Mouse (Mus musculus) testis, postnatal 10 days (tissue): ENCODE data around the gene Tmppe.
A peak's percentile ranks its signal among the peaks of the same experiment; 100 is the strongest.
"Not testable (repeated sequence)": the region's sequence is repeated elsewhere in the genome, so short reads cannot be mapped to it uniquely, and the experiment has no call there.

Source experiments
- DNase-seq: peaks from one replicate; pipeline ENCODE4 v3.0.0; 2021; ENCODE audit warnings: low spot score

The Tmppe gene

DNA sequence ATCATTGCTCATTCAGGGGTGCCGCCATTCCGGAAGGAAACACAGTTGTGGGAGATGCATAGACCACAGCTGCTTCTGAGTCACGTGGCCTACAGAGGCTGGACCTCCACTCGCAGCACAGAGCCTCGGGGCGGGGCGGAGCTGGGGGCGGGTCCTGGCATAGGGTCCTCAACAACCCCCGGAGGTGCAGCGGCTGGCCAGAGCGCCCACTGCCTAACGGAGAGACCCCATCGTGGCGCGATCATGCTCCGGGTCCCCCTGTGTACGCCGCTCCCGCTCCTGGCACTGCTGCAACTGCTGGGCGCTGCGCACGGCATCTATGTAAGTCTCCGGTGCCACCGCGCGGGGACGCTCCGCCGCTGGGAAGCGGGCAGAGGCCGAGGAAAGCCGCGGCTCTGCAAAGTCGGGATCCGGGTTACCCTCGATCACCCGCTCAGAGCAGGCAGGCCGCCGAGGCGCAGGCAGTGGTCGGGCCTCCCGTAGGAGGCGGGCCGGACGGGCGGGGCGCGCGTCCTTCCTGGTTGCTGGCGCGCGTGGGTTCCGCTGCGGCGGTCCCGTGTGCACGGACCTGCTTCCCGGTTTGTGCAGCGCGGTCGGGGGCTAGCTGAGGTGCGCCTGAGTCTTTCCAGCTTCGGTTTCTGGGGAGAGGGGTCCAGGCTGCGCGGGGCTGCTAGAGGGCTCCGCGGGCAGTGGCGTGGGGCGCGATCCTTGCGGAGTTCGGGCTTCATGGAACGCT lies at the start of gene Tmppe, which contains the start of gene Glb1:
Gene Tmppe, plus strand, starts transcription at position 157 of the 736 bp plus-strand sequence.
Gene Glb1, plus strand, starts transcription at position 128 of the 736 bp plus-strand sequence.
- DNase-seq: peak; percentile 87

DNA sequence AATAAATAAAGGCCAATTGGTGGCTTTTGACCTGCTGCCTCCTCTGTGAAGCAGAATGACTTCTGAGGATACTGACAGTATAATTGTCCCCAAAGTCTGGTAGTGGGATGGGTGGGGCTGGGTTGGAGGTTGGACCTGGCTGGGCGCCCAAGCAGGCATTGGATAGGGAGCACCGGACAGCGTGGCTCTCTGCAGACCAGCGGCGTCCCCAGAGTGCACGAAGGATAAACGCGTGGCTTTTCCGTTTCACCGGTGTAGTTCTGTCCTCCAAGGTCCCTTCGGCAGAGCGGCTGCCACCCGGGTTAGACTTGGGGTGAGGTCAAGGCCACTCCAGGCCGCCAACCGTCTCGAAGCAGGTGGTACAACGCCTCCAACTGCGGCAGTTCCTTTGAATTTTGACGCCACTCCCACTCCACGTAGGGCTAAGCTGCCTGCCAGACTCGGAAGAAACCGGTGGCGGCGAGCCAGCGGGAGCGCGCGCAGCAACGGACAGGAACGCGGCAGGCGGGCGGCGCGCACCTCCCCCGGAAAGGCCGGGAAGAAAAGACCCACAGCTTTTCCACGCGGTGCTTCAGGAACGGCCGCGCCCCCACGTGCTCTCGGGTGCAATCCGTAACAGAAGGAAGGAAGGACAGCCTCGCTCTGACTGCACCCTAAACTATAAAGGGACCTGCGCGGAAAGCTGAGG lies 33.0 kb upstream of the Tmppe start:
- peak; percentile 89 for DNase-seq

- no peak for DNase-seq
Measured at GRCm38 (mm10) chr9:114368471-114368858, 32.4 kb upstream of the Tmppe start.

DNA sequence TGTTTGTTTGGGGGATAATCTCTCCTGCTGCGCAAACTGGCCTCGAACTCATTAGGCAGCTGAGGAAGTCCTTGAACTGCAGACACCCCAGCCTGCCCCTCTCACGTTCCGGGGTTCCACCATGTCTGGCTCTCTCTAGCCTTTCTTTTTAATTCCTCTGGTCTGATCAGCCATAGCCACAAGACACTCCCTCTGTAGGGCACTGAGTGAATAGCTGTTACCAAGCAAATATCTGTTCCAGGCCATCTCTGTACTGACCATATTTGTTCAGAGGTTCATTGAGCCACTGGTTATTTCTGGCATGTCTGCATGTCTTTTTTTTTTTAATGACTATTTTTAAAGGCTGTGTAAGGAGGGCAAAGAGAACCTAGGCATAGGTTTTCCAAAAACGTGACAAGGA lies 31.5 kb upstream of the Tmppe start:
- not testable (repeated sequence) for DNase-seq

GRCm38 (mm10) chr9:114371717-114372116 lies 29.2 kb upstream of the Tmppe start:
- not testable (repeated sequence) for DNase-seq

DNA sequence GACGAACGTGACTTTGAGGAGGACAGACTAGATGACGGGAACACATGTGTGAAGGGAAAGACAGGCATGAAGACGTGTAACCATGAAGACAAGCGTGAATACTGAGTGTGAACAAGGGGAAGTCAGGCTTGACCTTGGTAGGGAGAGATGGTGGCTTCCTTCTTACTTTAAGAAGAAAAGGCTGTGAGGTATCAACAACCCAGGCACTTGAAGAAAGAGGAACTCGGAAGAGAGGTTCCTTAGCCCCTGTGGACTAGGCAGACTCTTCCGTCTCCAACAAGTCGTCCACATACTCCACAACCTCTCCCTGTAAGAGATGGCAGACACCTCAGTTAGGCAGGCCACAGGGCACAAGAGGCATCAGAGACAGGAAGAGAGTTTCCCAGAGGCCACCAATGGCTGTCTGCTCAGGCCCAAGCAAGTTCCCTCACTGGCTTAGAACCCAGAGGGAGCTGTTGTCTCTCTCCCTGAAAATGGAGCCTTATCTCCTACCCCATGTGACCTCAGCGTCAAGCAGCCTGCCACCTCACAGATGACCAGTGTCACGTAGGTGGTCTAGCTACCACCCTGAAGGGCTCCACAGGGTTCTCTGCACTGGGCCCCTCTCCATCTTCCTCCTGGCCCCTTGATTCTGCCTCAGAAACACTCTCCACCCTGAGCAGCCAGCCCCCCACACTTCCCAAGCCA lies 25.5 kb upstream of the Tmppe start:
- DNase-seq: no peak

- DNase-seq: no peak
Measured at GRCm38 (mm10) chr9:114377168-114377567, 23.7 kb upstream of the Tmppe start.

- no peak for DNase-seq
Measured at GRCm38 (mm10) chr9:114379871-114380270, 21.0 kb upstream of the Tmppe start.

GRCm38 (mm10) chr9:114380881-114381733 lies 19.8 kb upstream of the Tmppe start:
- no peak for DNase-seq

- DNase-seq: no peak
Measured at GRCm38 (mm10) chr9:114382936-114383710, 17.8 kb upstream of the Tmppe start.

GRCm38 (mm10) chr9:114384691-114385090 lies 16.2 kb upstream of the Tmppe start:
- DNase-seq: no peak

- DNase-seq: no peak
Measured at GRCm38 (mm10) chr9:114385160-114385559, 15.7 kb upstream of the Tmppe start.

DNA sequence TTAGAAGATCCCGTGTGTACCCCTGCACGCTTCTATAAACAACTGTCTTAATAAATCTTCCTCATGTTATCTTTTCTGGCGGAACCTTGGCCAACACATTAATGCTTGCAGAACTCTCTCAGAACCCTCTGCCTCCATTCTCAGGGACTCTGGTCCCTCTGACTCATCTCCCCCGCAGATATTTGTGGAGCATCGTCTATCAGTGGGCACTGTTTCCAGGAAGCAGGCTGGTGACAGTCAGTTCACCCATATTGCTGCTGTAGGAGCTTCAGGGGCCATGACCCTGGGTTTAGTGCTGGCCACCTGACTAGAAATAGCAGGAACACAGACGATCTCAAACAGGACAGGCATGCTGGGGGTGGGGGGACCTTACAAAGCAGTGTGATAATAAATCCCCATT lies 13.8 kb upstream of the Tmppe start:
- DNase-seq: no peak

DNA sequence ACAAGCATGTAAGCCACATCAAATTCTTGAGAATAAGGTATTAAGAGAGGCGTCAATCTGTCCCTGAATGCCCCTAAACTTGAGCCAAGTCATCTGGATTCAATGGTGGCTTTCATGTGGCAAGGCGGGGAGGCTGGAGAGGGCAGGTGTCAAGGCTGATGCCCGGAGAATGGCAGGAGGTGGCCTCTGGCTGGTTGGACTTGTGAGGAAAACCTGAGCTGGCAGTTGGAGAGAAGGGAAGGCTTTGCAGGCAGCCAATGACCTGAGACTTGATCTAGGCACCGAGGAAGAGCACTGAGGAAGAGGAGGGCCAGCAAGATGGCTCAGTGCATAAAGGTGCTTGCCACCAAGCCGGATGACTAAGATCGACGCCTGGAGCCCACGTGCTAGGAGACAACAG lies 12.6 kb upstream of the Tmppe start:
- DNase-seq: no peak

- no peak for DNase-seq
Measured at GRCm38 (mm10) chr9:114388701-114389370, 12.1 kb upstream of the Tmppe start.

DNA sequence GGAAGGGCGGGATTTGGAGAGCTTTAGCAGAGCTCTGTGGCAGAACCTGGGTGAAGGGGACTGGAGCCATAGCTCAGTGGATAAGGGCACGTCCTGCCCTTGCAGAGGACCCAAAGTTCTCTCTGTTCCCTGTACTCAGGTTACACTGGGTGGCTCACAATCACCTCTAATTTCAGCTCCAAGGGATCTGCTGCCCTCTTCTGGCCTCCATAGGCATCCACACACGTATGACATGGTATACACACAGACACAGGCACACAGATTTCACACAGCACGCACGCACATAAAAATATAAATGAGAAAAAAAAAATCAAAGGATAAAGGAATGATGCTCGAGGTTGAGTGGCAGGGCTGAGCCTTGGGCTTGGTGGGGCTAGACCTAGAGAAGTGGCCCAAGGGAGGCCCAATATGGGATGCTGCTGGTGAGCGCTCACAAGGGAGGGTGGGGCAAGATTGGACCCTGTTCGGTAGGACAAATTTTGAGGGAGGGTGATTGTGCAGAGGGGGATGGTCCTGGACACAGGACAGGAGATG lies 11.5 kb upstream of the Tmppe start:
- DNase-seq: no peak

DNA sequence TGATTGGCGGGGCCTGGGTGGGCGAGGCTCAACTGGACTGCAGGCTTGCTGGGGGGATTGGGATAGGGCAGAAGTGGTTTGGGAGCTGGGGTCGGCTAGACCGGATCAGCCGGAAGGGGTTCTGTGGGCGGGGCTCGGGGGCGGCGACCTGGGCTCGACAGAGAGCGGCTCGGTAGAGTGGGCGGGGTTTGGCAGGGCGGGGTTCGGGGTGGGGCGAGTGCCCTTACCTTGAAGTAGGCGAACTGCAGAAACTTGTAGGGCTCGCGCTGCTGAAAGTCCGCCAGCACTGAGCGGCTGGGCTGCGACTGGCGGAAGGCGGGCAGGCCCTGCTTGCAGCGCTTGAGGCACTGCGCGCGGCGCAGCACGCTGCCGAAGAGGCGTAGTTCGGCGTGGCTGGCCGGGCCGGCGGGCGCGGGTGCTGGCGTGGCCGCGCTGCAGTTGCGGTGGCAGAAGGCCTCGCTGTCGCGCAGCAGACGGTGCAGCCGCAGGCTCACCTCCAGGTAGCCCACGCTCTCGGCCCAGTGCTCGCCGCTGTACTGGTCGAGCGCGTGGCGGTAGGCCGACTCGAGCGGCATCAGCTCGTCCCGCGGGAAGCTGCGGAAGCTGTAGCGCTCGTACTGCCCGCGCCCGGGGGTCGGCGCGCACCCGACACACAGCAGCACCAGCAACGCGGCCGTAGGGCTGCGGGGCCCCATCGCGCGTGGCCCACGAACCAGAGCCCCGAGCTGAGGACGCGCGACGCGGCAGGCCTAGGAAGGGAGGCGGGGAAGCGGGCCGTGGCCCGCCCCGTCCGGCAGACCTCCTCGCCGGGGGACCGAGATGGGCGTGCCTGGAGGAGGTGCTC lies 10.8 kb upstream of the Tmppe start, which contains the start of gene Crtap:
Gene Crtap, minus strand, starts transcription at position 771 of the 844 bp plus-strand sequence.
- peak; percentile 81 for DNase-seq

GRCm38 (mm10) chr9:114390749-114391075 lies 10.2 kb upstream of the Tmppe start:
- DNase-seq: no peak

- DNase-seq: not testable (repeated sequence)
Measured at GRCm38 (mm10) chr9:114394136-114394535, 6.8 kb upstream of the Tmppe start.
